Mouse (Mus musculus) stomach, postnatal 0 days (tissue): ENCODE data around the gene Slc6a20a.

ENCODE experiments used
- CTCF ChIP-seq: IDR thresholded peaks from 2 replicates; pipeline ENCODE4 v1.5.1; 2016; ENCODE audit warnings: antibody characterized with exemption, low read depth, mild to moderate bottlenecking, moderate library complexity
- EP300 ChIP-seq: optimal IDR thresholded peaks from 2 replicates; pipeline ENCODE3; 2016; ENCODE audit warnings: antibody characterized with exemption

DNA sequence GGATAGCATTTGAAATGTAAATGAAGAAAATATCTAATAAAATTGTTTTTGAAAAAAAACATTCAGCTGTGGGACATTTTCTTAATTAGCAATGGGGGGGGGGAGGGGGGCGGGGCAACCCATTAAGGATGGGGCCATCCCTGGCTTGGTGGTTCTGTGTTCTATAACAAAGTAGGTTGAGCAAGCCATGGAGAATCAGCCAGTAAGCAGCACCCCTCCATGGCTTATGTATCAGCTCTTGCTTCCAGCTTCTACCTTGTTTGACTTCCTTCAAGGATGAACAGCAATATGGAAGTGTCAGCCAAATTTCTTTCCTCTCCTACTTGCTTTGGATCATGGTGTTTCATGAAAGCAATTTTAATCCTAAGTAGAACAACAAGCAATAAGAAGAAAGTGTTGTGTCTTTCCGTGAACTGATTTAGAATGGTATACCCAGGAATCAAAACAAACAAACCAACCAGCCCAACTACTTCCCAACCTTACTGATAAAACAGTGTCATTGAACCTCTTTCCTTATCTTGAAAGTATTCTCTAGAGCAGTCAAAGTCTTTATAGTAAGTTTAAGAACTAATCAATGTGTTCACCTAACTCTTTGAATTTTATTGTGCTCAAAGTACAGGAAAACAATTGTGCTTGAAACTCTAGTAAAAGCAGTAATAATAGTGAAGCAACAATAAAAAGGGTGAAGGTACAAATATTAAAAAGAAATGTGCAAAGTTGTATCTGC is 28.7 kb downstream of the Slc6a20a start:
- no peak for TF ChIP-seq CTCF
- TF ChIP-seq EP300, result no peak
